Mouse (Mus musculus) lung, postnatal 36 days (tissue): ENCODE measurements at regions not wholly inside any gene's neighbourhood (a gene's known extent, or its start where the extent isn't known, plus 50 kb on each side); places are given as distances from the start of the nearest gene placed in this dataset.

ENCODE experiments used
- DNase-seq: peaks from one replicate; pipeline ENCODE4 v3.0.0; 2022; ENCODE audit warnings: mixed read lengths

DNA sequence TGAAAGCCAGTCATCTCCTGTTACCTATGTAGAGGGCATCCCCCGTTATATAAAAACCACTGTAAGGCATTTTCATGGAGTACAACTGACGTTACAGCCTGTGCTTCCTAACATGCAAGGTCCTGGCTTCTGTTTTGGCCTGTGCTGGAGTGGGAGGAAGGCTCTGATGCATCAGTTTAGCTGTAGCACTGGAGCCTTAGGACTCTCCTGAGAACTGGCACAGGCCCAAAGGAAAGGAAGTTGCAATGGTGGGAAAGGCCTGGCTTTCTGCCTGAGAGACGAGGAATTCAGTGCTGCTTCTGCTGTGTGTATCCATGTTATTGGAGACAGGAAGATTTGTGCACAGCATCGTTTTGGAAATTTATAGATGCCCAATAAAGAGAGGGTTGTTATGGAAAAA is 144.2 kb upstream of the Gm5148 start:
- peak; percentile 13 for DNase-seq

DNA sequence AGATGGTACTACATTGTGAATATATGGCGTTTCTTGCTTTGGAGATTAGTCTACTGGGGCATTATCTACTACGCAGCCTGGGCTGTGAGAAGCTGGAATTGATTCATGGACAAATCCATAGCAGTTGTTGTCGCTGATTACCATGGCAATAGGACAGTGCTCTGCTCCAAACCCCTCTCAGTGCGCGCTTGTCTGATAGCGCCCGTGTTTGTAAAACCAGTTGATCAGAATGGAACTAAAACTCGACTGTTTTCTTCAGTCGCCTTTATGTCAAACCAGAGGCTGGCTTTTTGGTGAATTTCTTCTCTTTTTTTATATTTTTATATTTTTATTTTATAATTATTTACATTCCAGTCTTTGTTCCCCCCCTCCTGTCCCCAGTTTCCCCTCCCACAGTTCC is 138.5 kb upstream of the Gm5148 start:
- DNase-seq: no peak

DNA sequence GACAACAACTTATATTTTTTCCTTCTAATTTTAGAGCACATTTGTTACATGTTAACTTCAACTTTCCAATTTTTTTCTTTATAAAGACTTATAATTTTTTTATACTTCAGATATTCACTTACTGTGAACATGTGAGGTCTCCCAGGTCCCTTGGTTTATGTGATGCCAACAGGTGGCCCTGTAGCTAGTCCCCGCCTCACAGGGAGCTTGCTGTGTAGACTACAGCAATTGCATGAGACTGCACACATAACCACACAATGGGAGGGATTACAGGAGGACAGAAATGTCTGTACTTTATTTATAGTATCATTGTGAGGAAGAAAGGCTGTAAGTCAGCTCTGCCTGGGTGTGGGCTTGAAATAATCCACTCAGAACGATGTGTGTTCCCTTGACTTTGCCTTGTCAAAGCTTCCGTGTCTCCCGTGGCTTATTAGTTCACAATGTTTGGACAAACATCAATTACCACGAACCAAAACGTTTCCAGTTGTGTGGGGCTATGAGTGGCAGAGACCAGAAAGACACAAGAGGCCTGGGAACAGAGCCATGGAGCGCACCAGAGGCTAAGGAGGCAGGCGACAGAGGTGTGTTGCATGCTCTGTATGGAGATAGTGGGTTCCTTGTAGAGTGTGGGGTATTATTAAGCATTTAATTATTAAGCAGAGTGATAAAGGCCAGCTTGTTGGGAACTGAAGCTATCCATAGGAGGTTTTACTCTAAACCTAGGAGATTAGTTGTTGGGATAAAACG is 136.6 kb upstream of the Gm5148 start:
- no peak for DNase-seq

DNA sequence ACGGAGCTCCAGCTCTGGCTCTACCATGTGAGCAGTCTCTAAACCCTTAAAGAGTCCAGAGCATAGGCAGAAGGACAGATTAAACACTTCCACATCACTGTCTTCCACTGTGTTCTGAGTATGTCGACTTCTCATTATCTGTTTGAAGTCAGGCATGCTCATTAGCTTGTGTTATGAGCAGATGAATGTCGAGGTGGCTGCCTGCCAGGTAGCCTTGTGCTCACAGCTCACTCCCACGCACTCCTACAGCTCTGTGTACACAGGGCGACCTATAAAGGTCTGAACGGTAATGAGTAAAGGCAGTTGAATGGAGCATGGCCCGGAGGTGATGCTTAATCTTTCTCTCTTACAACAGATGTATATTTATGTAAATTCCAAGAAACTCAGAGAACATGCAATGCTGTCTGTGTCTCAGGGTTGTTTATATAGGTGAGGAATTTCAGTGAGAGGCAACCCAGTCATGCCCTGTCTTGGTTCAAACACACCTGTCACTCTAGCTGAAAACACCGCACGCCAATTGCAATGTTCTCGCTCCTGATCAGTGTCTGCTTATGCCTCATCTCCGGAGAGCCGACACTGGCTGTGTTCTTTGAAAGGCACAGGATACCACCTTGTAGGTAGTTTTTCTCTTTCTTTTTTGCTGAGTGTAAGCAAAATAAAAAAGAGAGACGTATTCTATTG is 135.9 kb upstream of the Gm5148 start:
- DNase-seq: peak; percentile 61

DNA sequence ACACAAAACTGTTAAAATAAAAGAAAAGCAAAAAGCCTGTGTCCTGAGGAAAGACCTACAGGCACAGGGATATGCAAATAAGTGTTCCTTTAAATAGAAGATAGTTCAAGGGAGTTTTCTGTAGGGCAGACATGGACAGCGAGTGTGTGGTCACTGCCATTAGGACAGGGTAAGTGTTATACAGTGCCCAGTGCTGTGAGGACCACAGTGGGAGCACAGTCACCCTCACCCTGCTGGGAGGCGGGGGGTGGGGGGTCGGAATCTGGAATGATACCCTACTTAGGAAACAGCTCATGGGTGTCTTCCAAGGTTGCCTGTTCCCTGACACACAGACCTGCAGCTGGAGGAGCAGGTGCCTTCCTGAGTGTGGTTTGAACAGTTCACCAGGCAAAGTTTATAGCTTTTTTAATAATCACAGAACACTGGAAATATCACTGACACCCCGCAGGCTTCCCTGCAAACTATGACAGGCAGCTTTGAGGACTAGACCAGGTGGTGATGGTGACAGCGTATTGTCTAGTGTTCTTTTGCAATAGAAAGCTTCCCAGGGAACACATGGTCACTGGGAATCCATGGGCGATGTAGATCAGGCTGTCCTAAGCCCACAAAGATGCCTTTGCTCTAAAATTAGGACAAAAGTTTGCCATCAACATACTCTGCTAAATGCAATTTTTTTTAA is 134.5 kb upstream of the Gm5148 start:
- DNase-seq: no peak

DNA sequence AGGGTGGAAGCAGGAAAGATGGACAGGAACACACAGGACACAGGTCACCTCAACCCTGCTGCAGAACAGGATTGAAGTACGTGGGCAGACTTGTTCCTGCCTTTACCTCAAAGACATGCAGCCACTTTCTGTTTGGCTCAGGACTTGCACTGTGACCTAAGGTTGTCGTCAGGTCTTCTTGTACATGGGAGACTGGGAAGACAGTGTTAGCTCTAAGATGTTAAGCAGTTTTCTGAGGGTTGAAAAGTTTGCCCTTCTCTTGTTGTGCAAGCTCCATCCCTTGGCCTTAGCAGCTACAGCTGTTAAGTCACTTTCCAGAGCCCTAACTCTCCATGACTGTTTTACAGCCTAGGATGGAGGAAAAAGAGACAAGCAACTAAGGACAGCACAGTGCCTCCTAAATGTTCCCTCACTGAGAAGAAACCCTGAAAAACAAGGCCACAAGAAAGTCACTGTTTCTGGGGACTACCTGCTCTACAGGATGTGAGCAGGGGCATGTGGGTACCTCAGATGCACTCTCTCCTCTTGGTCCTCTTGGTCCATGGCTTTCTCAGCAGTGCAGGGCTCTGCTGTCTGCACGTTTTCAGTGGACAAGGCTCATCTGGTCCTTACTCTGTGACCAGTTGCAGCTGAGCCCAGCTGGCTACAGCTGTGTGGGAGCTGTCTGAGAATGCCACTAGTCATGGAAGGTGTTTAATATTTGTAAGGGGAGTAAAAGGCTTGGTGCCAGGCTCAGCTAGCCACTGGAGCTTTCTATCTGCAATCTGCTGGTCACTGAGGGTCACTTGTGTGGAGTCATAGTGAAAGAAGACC is 122.1 kb upstream of the Gm5148 start:
- DNase-seq: peak; percentile 68

DNA sequence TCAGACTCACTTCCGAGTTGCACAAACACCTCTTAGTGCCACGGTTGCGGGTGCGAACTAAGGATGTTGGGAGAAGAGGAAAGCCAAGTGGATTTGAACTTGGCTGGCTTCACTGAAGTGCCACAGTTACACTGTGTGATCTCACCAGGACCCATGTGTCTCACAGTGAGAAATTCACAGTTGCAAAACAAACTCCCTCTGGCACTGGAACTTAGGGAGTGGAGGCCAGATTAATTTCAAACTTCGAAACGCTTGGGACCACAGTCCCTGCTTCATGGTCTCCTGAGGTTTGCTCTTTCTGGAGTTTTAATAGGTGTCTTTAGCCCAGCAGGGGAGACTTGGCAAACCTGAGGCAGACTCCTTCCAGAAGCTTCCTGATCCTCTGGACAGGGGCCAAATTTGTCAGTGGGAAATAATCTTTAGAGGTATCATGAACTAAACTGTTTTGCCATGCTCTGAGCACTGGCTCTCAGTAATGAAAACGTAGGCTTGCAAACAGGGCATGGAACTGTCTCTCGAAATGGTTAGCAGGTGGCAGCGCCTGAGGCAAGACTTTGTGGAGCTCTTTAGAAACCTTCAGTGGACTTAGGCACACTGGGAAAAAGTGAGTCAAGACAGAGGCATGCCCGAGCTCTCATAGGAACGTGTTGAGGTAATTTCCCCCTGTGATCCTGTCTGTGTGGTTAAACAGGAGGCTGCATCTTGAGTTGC is 121.2 kb upstream of the Gm5148 start:
- peak; percentile 24 for DNase-seq

DNA sequence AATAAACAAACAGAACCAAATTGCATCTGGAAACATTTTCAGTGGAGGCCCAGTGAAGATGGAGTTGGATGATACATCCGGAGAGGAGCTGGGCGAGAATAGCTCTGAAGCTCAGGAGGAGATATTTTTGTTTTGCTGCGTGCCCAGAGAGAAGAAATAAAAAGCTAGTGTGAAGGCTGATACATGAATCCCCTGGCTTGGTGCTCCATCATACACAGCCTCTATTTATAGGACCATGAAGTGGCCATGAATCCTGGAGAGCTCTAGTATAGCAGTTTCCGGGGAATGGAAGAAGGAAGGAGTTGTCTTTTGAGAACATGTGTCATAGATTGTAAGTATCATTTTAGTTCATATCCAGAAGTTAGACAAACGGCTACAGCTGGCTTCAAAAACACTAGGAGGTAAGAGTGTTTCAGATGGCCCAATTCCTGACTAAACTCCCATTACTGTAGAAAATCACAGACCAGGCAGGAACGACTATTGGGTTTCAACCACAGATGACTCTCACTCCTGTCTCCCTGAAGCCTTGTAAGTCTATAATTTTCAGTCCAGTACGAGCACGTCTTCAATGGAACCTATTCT is 120.5 kb upstream of the Gm5148 start:
- no peak for DNase-seq

DNA sequence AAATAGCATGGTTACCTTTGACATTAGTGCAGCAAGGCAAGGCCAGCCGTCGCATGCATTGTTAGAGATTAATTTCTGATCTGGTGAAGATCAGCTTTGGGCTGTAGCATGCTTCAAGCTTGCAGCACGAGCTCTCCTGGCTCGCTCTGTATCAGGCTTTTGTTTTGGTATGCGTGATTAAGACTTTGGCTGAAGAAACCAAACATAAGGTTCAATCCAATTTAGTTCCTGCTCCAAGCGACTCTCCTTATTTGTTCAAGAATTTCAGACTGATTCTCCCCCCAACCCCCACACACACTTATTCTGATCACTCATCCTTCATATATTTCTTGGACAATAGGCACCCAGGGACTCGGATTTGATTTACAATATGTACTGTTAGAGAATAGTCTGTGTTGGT is 118.0 kb upstream of the Gm5148 start:
- DNase-seq: no peak

DNA sequence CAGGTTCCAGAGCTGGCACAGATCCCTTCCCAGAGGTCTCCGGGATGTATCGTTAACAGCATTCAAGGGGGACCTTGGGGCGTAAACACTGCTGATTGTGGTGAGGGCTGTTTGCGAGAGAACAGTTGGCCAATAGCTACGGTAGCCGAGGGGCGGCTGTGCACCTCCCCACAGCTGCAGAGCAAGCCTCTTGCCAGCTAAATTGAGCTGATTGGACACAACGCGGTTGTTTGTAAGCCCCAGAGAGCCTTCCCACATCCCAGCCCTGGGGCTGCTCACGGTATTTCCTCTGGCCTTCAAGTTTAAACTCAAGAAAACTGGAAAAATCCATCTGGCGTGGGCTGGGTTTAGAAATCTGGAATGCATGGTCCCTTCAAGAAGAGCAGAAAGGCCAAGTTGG is 114.6 kb upstream of the Gm5148 start:
- peak; percentile 62 for DNase-seq

DNA sequence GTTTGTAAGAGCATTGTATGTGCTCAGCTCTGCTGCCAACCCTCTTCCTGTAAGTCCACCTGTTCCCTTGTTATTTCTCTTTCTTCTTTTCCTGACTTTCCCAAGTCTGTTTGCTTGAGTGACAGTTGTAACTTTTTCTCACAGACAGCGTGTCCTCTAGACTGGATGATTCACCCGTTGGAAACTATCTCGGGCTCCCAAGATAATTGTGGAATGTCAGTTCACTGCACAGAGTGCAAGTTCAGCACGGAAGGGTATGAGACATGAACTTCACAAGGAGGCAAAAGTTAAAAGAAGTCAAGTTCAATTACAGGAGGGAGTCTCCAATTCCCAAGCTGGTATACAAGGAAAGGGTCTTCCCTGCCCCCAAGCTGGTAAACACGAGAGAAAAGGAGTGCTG is 112.5 kb upstream of the Gm5148 start:
- peak; percentile 27 for DNase-seq

DNA sequence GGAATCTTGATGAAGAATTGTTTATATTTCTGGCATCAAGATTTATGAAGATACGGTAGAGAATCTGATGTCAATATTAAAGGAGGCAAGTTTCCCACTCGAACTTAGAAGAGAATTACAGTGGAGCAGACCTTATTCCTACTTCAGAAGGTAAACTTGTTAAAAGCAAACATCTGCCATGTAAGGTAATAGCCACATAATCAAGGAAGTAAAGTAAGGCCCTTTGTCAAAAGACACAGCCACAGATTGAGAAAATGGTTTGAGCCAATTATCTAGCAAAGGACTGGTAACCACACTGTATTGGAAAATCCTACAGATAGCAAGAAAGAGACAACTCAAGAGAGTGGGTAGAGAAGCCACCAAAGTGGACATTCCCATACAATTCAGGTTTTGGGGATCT is 111.4 kb upstream of the Gm5148 start:
- DNase-seq: no peak

DNA sequence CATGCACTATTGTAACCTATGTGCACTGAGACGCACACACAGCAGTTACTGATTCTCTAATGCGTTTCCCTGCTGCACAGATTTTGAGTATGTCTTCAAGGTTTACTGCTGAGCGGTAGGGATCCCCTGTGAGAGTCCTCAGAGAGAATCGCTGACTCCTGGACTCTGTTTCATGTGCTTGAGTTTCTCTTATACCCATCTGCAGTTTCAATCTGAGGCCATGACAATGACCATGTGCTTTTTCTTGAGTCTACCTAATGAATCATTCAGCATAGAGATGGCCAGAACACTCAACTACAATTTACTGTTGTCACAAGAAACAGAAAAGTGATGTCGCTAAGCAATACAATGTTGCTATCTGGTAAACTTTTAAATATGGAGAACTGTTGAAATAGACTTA is 110.8 kb upstream of the Gm5148 start:
- no peak for DNase-seq

DNA sequence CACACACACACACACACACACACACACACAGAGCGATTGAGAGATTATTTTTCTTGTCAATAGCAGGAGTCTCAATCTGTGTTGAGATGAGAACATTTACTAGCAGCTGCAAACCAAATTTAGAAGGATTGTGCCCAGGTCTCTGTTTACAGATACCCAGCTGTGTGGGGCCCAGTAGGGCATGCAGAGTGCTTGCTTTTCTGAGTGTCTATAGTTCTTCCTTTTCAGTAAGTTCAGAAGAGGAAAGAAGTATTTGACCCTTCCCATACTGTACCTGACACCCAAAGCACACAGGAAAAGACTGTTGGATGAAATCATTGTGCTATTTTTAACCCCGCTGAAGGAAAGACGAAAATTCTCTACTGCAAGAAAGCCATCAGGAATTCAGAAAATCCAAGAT is 110.3 kb upstream of the Gm5148 start:
- DNase-seq: no peak

DNA sequence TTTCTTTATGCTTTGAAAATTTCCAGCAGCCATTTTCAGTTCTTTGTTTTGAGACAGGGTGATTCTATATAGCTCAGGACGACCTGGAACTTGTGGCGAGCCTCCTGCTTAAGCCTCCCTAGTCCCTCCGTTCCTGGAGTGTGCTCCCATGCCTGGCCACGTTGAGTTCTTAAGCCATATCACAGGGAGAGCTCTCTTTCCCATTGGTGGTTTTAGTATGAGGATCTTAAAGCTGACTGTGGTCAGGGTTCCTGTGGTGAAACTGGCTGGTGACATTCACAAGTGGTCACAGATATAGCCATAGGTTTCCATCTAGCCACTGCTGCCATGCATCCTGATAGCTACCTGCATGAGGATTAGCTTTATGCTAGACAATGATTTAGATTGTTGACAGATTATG is 109.1 kb upstream of the Gm5148 start:
- DNase-seq: no peak

DNA sequence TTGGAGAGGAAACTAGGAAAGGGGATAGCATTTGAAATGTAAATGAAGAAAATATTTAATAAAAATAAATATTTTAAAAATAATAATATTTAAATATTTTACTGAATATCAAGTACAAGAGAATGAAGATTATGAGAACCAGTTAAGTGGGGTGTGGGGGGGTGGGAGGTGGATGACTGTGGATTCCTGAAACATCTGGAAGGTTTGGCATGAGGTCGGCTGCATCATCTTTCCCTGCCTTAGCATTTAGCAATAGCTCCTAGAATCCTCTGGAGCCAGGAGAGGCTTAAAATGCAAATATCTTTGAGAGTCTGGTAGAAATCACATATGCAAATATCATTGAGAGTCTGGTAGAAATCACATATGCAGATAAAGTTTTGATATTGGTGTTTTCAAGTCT is 103.3 kb upstream of the Gm5148 start:
- DNase-seq: no peak

DNA sequence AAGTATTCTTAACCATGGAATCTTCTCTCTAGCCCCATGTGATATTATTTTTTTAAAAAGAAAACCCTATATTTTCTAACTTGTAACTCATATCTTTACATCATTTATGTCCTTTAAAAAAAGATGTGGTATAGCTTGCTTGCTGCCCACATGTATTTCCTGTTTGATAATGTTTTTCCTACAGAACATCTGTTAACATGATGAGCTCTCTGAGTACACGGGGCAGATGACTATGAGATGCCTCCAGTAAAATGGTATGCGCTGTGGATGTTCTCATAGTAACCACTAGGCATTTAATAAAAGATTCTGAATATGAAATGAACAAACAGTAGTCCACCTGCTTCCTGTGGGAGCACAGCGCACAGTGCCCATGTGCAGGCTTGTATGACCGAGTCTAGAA is 101.3 kb upstream of the Gm5148 start:
- DNase-seq: no peak

DNA sequence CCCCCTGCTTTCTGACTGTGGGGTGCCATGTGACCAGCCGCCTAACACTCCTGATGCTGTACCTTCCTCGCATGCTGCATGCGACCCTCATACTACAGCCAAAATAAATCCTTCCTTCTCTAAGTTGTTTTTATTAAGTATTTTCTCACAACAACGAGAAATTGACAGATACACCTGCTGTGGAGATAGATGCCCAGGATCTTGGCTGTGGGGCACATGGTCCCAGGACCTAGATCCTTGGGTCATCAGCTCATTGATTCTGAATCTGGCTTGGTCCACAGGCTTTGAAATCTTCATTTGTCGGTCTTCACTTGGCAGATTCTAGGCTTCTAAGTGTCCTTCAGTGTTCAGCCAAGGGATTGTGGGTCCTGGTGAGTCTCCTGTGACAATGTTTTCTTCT is 100.4 kb upstream of the Gm5148 start:
- no peak for DNase-seq

DNA sequence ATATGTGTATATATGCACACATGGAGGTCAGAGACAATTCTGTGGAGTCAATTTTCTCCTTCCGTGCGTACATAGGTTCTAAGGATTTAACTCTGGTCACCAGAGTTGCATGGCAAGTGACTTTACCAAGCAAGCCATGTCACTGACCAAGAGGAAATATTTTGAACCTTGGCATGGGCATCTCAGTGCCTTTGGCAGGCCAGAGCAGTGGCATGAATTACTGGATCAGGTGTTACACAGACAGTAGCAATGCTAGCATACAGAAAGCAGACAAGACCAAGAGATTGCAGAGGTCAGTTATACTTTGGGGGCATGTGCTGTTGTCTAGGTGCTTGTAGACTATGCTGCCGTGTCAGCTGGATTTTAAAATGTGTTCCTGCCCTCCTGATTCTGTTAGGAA is 95.2 kb upstream of the Gm5148 start:
- no peak for DNase-seq

DNA sequence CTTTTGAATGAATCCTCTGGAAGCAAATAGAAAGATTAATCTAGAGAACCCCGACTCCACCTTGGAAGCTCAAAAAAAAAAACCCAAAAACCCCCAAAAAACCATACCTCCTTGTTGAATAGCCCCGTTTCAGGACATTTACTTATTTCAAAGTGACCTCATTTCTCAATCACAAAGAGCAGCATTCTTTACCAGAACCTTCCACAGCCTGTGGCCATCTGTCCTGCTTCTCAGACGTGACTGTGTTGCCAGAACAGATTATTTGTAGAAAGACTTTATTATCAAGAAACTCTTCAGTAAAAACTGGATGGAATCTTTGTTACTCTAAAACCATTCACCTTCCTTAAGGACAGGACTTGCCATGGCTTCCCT is 93.1 kb upstream of the Gm5148 start:
- peak; percentile 15 for DNase-seq

DNA sequence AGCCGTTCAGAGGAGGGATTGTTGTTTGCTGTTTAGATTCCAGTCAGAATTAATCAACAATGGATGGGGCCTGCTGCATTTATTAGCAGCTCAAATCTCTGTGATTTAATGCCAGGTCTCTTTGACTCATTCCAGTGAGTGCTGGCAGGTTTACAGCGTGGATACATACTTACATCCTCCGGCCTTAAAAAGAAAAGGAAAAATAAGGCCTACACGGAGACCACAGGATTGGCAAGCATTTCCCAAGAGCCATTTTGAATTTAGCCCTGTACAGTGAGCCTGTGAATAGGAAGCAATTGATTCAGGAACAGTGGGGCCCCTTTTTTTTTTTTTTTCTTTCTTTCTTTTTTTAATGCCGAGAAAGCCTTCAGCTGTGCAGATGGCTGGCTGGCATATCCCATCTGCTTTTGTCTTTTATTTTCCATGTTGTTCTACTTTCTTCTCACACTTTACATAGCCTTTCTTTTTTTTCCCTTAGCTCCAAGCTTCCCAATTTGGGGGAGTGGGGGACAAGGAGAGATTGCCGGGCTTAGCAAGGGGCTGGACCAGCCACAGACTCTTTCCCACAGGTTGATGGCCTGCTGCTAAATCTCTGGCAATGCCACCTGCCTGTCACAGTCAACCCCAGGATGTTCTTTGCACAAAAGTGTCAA is 92.6 kb upstream of the Gm5148 start:
- DNase-seq: no peak

DNA sequence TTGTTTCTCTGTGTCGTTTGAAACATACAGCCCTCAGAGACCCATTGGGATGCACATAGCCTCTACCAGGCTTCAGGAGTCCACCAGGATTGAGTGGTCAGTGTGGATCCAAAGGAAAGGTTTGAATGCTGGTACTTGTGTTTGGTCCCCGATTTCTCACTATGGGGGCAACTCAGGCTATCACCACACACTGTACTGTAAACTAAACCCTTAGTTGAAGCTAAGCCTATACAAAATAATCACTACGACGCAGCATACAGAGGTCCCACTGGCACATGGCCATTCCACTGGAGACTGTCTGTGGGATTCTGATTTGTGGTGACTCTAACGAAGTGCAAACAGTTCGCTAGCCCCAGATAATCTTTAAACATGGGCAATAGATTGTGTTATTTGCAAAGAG is 91.5 kb upstream of the Gm5148 start:
- DNase-seq: no peak
